Mouse (Mus musculus) neural tube, embryonic 14.5 days (tissue): ENCODE data around the gene Madcam1. TPM values are rescaled to one million over a fixed set of nuclear protein-coding genes. Genes with fewer than 3 reads are reported as not detected.
A peak's percentile ranks its signal among the peaks of the same experiment; 100 is the strongest.

Experiments
- ATAC-seq: fragments of 200-750 bp; cut with Nextera tagmentation; 2 replicates; pipeline ENCODE4 v1.8.0; 2017; ENCODE audit warnings: low read depth, mild to moderate bottlenecking, moderate TSS enrichment, moderate library complexity
- H3K27ac ChIP-seq: fragments of 300-500 bp; sonication (generic); 2 replicates; pipeline ENCODE4 v1.5.1; 2014; ENCODE audit warnings: low read depth, mild to moderate bottlenecking, control low read depth, low read length, moderate library complexity, mixed read lengths
- H3K27me3 ChIP-seq: fragments of 300-500 bp; sonication (generic); 2 replicates; pipeline ENCODE4 v1.6.1; 2014; ENCODE audit warnings: low read length; ENCODE audit not compliant: control insufficient read depth, insufficient read depth
- H3K36me3 ChIP-seq: fragments of 300-500 bp; sonication (generic); 2 replicates; pipeline ENCODE4 v1.6.1; 2014; ENCODE audit warnings: low read length, mixed read lengths; ENCODE audit not compliant: control insufficient read depth, insufficient read depth
- H3K4me1 ChIP-seq: fragments of 300-500 bp; sonication (generic); 2 replicates; pipeline ENCODE4 v1.6.1; 2014; ENCODE audit warnings: low read length; ENCODE audit not compliant: control insufficient read depth, insufficient read depth
- H3K4me2 ChIP-seq: fragments of 300-500 bp; sonication (generic); 2 replicates; pipeline ENCODE4 v1.6.1; 2014; ENCODE audit warnings: mild to moderate bottlenecking, low read depth, low read length, control low read depth
- H3K4me3 ChIP-seq: fragments of 300-500 bp; sonication (generic); 2 replicates; pipeline ENCODE4 v1.5.1; 2014; ENCODE audit warnings: low read depth, low read length, control low read depth, mixed read lengths
- H3K9ac ChIP-seq: fragments of 300-500 bp; sonication (generic); replicated peaks from 2 replicates; pipeline ENCODE4 v1.6.1; 2014; ENCODE audit warnings: low read depth, mild to moderate bottlenecking, control low read depth, low read length, mixed read lengths
- H3K9me3 ChIP-seq: fragments of 300-500 bp; sonication (generic); 2 replicates; pipeline ENCODE4 v1.6.1; 2016; ENCODE audit warnings: low read length; ENCODE audit not compliant: control insufficient read depth
- WGBS: fragments of 180-500 bp; shearing (Covaris S2); extraction: QIAGEN DNeasy Blood & Tissue Kit; methylation state at CpG from one replicate; pipeline ENCODE4 v1.1.7; 2014; 5-methylcytosine and 5-hydroxymethylcytosine counted together
- polyA plus RNA-seq: library from polyadenylated mRNA; unstranded; fragments of >200 nt; fragmentation: Nextera tagmentation; extraction: Ambion mirVana; gene quantifications from 2 replicates; pipeline ENCODE4 v1.2.1, GENCODE M21; 2014

The Madcam1 gene
- polyA plus RNA-seq, 1 experiment from 2014 or later: 0.82 TPM

GRCm38 (mm10) chr10:79693580-79694378 lies 29.4 kb downstream of the Madcam1 start:
- no peak overlapping the region for H3K27ac ChIP-seq
- H3K9me3 ChIP-seq: no peaks in the 10 kb centered on the region
- H3K9ac ChIP-seq: no peak overlapping the region
- 75% methylated on average over 12 of the region's 12 CpGs for WGBS
- no peak overlapping the region for H3K4me2 ChIP-seq
- no peaks in the 10 kb centered on the region for H3K27me3 ChIP-seq
- H3K4me3 ChIP-seq: no peak overlapping the region
- no peak for ATAC-seq
- H3K4me1 ChIP-seq: no peaks in the 10 kb centered on the region
- no peaks in the 10 kb centered on the region; the same call in 1 of the 2 replicates for H3K36me3 ChIP-seq

GRCm38 (mm10) chr10:79694379-79694655 lies 30.0 kb downstream of the Madcam1 start:
- Histone ChIP-seq H3K36me3 (no peaks in the 10 kb centered on the region; the same call in 1 of the 2 replicates), H3K27ac (no peak overlapping the region), H3K27me3 (no peaks in the 10 kb centered on the region), H3K4me1 (no peaks in the 10 kb centered on the region), H3K9me3 (no peaks in the 10 kb centered on the region), H3K4me2 (no peak overlapping the region), H3K9ac (no peak overlapping the region), H3K4me3 (no peak overlapping the region)
- ATAC-seq: no peak
- WGBS: 89% methylated on average over 6 of the region's 6 CpGs

GRCm38 (mm10) chr10:79695231-79696128 lies 31.1 kb downstream of the Madcam1 start:
- no peak overlapping the region for H3K27ac ChIP-seq
- 0 out of 2 replicates have a peak, but pooled peaks have one; percentile 9 for ATAC-seq
- H3K4me1 ChIP-seq: no peaks in the 10 kb centered on the region
- no peaks in the 10 kb centered on the region for H3K36me3 ChIP-seq
- H3K9me3 ChIP-seq: no peaks in the 10 kb centered on the region
- 66% methylated on average over 13 of the region's 13 CpGs for WGBS
- no peak overlapping the region for H3K4me3 ChIP-seq
- H3K9ac ChIP-seq: no peak overlapping the region
- H3K27me3 ChIP-seq: no peaks in the 10 kb centered on the region
- no peak overlapping the region for H3K4me2 ChIP-seq

- Histone ChIP-seq H3K4me1 (no peaks in the 10 kb centered on the region), H3K9ac (no peak overlapping the region), H3K9me3 (no peaks in the 10 kb centered on the region), H3K4me3 (no peak overlapping the region), H3K36me3 (no peaks in the 10 kb centered on the region), H3K4me2 (no peak overlapping the region), H3K27me3 (no peaks in the 10 kb centered on the region), H3K27ac (no peak overlapping the region)
- WGBS: 63% methylated on average over 9 of the region's 9 CpGs
- no peak for ATAC-seq
Observed at GRCm38 (mm10) chr10:79696129-79696651, 31.8 kb downstream of the Madcam1 start.

DNA sequence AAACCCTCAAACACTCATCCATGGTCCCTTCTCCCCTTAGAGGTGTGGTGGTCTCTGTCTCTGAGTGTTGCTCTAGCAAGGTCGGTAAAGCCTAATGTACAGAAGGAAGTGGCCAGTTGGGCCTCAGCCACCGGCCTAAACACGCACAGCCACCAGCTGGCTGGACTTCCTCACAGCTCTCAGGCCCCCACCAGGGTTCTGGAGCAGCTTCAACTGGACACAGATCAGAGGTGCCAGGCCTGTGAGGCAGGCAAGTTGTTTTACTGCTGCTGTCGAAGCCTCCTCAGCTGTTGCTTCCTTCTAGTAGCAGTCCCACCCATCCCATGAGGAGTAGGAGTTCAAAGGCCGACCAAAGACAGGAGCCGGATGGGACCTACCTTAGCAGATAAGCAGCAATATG lies 33.6 kb downstream of the Madcam1 start:
- Histone ChIP-seq H3K4me2 (no peak overlapping the region), H3K27ac (no peak overlapping the region), H3K4me3 (no peak overlapping the region), H3K4me1 (no peaks in the 10 kb centered on the region), H3K9ac (no peak overlapping the region), H3K36me3 (no peaks in the 10 kb centered on the region), H3K9me3 (no peaks in the 10 kb centered on the region), H3K27me3 (no peaks in the 10 kb centered on the region)
- 83% methylated on average over 6 of the region's 6 CpGs for WGBS
- ATAC-seq: no peak

DNA sequence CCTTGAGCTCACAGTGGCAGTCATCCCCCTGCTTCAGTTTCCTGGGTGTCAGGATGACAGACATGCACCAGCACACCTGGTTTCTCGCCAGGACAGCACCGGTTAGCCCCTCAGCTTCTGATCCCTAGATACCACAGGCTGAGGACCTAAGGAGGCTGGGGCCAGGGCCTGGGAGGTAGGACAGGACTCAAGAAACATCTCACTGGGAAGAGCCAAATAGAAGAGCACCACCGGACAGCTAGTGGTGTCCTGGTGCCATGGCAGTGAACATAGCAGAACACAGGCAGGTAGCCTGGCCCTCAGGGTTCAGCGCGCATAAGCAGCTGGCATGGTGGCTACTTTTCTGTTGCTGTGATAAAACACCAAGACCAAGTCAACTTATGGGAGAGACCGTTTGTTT lies 34.1 kb downstream of the Madcam1 start:
- Histone ChIP-seq H3K9ac (no peak overlapping the region), H3K4me3 (no peak overlapping the region), H3K36me3 (no peaks in the 10 kb centered on the region), H3K27ac (no peak overlapping the region), H3K9me3 (no peaks in the 10 kb centered on the region), H3K27me3 (no peaks in the 10 kb centered on the region), H3K4me2 (no peak overlapping the region), H3K4me1 (no peaks in the 10 kb centered on the region)
- WGBS: 92% methylated on average over 6 of the region's 6 CpGs
- ATAC-seq: no peak

DNA sequence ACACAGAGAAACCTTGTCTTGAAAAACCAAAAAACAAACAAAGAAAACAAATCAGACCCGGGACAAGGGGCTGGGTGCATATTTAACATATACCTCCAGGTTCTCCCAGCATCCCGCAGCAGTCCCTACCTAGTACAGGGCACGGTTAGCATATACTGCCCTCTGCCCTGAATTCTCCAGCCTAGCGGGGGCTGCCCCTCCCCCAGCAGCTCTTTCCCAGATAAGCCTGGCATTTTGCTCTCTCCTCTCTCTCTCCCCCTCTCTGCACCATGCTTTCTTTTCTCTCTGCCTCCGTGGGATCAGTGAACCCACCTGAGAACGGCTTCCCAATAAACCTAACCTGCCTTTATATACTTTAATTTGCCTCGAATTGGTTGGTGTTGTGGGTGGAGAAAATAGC lies 36.3 kb downstream of the Madcam1 start:
- Histone ChIP-seq H3K9me3 (no peaks in the 10 kb centered on the region), H3K27me3 (no peaks in the 10 kb centered on the region), H3K9ac (0 out of 2 replicates have a peak overlapping the region, but pooled peaks have one; percentile 7), H3K27ac (no peak overlapping the region), H3K4me2 (no peak overlapping the region), H3K4me1 (peaks cover 7% of the 10 kb centered on the region), H3K36me3 (no peaks in the 10 kb centered on the region), H3K4me3 (no peak overlapping the region)
- no peak for ATAC-seq
- WGBS: 52% methylated on average over 7 of the region's 7 CpGs

DNA sequence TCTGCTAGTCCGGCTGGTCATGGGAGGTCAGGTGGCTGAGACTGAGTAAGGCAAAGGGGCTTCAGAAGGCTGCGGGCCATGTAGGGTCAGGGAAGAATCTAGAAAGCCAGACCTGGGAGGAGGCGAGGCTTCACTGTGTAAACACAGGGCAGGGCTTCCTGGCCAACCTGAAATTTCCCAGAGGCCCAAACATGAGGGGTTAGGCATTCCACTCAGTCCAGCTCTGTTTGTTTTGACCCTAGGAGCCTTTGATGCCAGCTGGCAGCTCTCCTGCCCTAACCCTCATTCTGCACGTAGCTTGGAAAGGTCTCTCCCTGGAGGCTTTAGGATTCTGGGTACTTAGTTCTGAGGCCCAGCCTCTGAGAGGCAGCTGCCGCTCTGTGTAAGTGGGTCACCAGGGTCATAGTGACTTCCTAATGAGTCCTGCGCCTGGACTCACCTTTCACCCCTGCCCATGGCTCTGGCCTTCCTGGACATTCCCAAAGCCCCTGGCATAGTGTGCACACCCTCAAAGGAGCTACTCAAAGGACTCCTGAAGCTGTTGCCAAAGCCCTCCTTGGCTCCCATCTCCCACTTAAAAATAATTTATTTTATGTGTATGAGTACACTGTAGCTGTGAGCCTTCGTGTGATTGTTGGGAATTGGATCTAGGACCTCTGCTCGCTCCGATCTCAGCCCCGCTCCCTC lies 37.2 kb downstream of the Madcam1 start:
- ATAC-seq: no peak
- 72% methylated on average over 10 of the region's 10 CpGs for WGBS
- no peak overlapping the region for H3K9ac ChIP-seq
- no peaks in the 10 kb centered on the region for H3K9me3 ChIP-seq
- no peak overlapping the region for H3K27ac ChIP-seq
- H3K4me2 ChIP-seq: no peak overlapping the region
- no peaks in the 10 kb centered on the region for H3K27me3 ChIP-seq
- H3K4me3 ChIP-seq: no peak overlapping the region
- no peaks in the 10 kb centered on the region for H3K36me3 ChIP-seq
- peaks cover 16% of the 10 kb centered on the region for H3K4me1 ChIP-seq
